Mouse (Mus musculus): ENCODE results near the gene Lmx1b.

- no peak for TF ChIP-seq POLR2A (IDR thresholded peaks at IDR 0.05; ENCODE audit: insufficient read depth, low read depth, low read length)
- TF ChIP-seq EP300 (IDR thresholded peaks at IDR 0.05; ENCODE audit: insufficient read depth, low read depth, low read length) = no peak
- TF ChIP-seq CTCF (IDR thresholded peaks at IDR 0.05) = no peak
These were observed 32.6 kb upstream of the Lmx1b start for GRCm38 (mm10) chr2:33672701-33673472.

Measured in heart, adult 2 months (tissue).